Mouse (Mus musculus) layer of hippocampus, adult 6 months (tissue): ENCODE measurements around the gene Gm43191. TPM values are rescaled to one million over a fixed set of nuclear protein-coding genes. Genes with fewer than 3 reads are reported as not detected.

Experiments
- long read RNA-seq, 2 experiments: library from polyadenylated mRNA; unstranded; transcript quantifications; one replicate each; pipeline ENCODE4 v2.0.0; 2019 to 2020
- polyA plus RNA-seq: library from polyadenylated mRNA; unstranded; fragments of <200 nt; fragmentation: Nextera tagmentation; gene quantifications from 2 replicates; pipeline ENCODE4 v1.2.3, GENCODE M21; 2021

Gm43191 gene
- not detected in 2 replicates for polyA plus RNA-seq
- long read RNA-seq, experiment 1, result 0 reads
- long read RNA-seq, experiment 2, result 0 reads

DNA sequence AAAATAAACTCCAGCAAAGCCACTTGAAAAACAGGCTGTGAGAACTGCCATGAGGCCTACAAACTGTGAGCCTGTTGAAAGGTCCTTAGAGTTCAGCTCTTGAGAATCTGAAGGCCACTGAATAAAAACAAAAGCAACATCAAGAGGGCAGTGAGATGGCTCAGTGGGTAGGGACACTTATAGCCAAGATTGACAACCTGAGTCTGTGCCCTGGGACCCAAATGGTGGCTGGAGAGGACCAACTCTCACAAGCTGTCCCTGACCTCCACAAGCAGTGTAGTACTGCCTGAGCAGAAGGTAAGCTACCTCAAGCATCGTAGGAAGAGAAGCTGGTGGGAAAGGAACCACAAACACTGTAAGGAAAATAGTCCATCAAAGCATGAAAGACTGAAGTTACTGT lies at the start of gene Gm43191:
Gene Gm43191, minus strand, starts transcription at position 101 of the 400 bp plus-strand sequence.

DNA sequence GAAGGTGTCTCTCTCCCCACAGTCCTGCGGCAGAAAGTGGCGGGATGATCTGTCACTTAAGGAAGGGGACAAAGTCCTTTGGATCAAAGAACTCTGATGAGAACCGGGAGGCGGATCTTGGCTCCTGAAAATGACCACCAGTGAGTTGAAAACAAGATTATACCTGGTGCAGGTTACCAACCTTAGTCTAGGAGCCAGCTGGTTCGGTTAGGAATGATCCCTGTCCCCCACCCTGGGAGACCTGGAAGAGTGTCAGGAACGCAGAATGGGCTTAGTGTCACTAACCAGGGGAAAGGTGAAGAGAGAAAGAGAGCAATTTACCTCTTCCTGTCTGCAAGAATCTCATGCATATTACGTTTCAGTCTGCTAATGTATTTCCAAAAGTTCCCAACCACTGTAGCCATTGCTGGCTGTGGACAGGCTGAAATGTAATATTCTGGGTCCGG lies 31.4 kb upstream of the Gm43191 start, which contains the start of gene Slc35a3:
Gene Slc35a3, minus strand, starts transcription at position 396 of the 446 bp plus-strand sequence.

GRCm38 (mm10) chr3:116662463-116662863 lies 18.6 kb downstream of the Gm43191 start, which contains the start of gene Mfsd14a:
Gene Mfsd14a (minus strand): TSS chr3:116662677.

DNA sequence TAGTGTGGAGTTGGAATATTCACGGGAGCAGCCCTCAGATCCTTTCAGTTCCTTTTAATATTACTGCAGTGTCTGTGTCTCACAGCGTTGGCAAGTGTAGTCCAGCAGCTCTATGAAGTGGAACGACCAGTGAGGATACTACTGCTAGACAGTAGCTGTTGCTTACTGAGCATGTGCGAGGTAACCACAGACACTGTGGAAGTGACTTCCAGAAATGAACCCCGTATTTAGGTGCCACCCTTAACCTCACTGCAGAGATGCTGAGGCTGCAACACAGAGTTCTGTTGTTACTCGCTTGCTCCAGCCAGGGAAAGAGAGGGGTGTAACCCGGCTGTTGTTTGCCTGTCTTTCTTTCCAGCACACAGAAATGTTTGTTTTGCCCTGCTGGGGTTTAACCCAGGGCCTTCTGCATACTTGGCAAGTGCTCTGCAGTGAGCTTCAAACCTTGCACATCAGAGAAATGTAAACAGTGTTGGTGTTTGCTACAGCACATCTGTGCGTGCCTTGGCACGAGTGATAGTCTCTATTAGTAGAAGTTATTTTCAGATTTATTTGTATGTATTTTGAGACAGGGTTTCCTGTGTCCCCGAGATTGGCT lies 66.7 kb downstream of the Gm43191 start, which contains the start of gene Trmt13:
Gene Trmt13, minus strand, starts transcription at position 293 of the 598 bp plus-strand sequence.

GRCm38 (mm10) chr3:116594728-116595602 lies 86.1 kb downstream of the Gm43191 start, which contains the start of gene Sass6:
Gene Sass6 (plus strand): TSS chr3:116594982.

Other genes starting within 250 kb of the Gm43191 start
- 68.8 and 74.8 TPM in 2 replicates for gene Rtca, start 173.1 kb downstream of the Gm43191 start, polyA plus RNA-seq
- 7.8 and 9.9 TPM in 2 replicates for gene Dbt, start 168.2 kb downstream of the Gm43191 start, polyA plus RNA-seq
- 0.14 TPM in 1 of 2 replicates, not detected in the other for gene Lrrc39, start 118.3 kb downstream of the Gm43191 start, polyA plus RNA-seq
- 1.5 and 1.6 TPM in 2 replicates for gene Sass6, start 86.3 kb downstream of the Gm43191 start, polyA plus RNA-seq
- gene Trmt13, start 66.7 kb downstream of the Gm43191 start, polyA plus RNA-seq, result 3.4 and 5.2 TPM in 2 replicates
- gene Mfsd14a, start 18.6 kb downstream of the Gm43191 start, polyA plus RNA-seq, result 55.7 and 57.5 TPM in 2 replicates
- gene Slc35a3, start 31.6 kb upstream of the Gm43191 start, polyA plus RNA-seq, result 8.8 and 9.6 TPM in 2 replicates
- 5.7 and 6.2 TPM in 2 replicates for gene Agl, start 126.9 kb upstream of the Gm43191 start, polyA plus RNA-seq
- 0.93 and 2.3 TPM in 2 replicates for gene Frrs1, start 178.2 kb upstream of the Gm43191 start, polyA plus RNA-seq